Mouse (Mus musculus): ENCODE data around the gene Gm11937.

The Gm11937 gene

DNA sequence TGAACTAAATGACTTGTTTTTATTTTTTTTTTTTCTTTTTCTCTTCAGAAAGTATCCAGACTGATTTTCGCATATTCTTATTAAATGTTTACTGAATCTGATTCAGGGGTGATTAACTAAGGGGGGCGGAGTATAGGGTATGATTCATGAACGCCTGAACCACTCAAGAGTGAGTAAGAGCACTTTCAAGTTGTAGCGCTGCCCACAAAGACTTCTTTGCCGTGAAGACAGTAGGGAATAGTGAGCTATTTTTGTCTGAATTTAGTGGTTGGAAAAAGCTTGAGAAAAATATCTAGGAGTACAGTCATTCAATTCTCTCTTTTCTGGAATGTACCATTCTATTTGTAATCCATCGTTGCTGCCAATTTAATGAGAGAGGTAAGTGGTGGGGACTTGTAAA, 28.4 kb downstream of the Gm11937 start:
- no peak for DNase-seq (ENCODE audit: low read depth, low spot score)

GRCm38 (mm10) chr11:99581051-99581450, 28.9 kb downstream of the Gm11937 start:
- no peak for DNase-seq (ENCODE audit: low read depth, low spot score)

- no peak for DNase-seq (ENCODE audit: low read depth, low spot score)
Observed at GRCm38 (mm10) chr11:99580636-99581035, 29.4 kb downstream of the Gm11937 start, which contains the start of gene Krtap1-5. Gene Krtap1-5 (minus strand): TSS chr11:99581016.

- DNase-seq (ENCODE audit: low read depth, low spot score): peak; percentile 54
Observed at GRCm38 (mm10) chr11:99574106-99574505, 35.9 kb downstream of the Gm11937 start.

- no peak for DNase-seq (ENCODE audit: low read depth, low spot score)
Observed at GRCm38 (mm10) chr11:99573164-99573563, 36.8 kb downstream of the Gm11937 start.

DNA sequence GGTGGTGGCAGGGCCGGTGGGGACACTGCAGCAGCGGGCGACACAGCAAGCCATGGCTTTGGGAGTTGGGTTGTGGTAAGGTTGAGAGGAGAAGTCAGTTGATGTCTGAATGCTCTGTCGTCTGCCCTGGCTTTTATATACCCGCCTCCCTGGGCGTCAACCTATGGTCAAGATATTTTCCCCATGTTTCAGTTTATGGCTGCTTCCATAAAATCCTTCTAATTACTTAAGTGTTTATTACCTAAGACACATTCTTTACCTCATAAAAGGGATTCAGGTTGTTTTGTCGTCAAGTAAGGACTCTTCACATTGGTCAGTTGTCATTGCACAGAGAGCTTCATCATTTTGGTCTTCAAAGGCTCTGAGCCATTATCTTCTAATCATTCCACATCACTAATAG, 43.5 kb downstream of the Gm11937 start, which contains the start of gene Krtap3-1:
Krtap3-1 (minus strand) TSS at position 101 of the 400 bp plus-strand sequence.
- DNase-seq (ENCODE audit: low read depth, low spot score): no peak

DNA sequence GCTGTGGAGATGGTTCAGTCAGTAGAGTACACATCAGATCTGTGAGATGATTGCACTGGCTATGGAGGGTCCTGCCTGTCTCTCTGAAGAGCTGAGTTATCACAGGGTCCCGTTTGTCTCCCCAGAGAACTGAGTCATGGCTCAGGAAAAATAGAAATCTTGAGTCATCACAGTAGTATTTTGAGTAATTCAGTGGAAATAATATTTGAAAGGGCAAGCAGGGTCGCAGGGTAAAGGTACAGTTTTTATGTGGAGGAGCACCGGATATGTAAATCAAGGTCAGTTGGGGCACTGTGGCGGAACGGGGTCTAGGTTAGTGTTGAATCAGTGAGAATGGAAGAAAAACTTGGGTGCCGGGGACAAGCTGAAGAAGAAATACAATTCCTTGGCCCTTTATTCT, 47.4 kb downstream of the Gm11937 start:
- no peak for DNase-seq (ENCODE audit: low read depth, low spot score)

Data from retina, postnatal 7 days (tissue).